In the genomic region with DNA sequence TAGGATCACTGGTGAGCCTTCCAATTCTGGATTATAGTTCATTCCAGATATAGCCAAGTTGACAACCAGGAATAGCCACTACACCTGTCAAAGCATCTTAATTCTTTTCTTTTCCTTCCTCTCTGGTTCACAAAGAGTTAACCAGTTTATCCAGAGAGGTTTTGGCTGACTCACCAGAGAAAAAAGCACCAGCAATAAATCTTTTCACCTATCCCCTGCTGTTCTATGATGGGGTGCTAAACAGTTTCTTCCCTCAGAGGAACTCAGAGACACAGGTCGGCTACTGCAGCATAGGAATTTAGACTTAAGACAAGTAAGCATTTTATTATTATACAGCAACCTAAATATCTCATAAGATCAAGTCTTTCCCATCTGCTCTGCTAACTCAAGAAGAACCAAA, we compare ENCODE assay signal across 27 mouse cellular contexts. TPM values are rescaled to one million over a fixed set of nuclear protein-coding genes. Genes with fewer than 3 reads are reported as not detected.
A peak's percentile ranks its signal among the peaks of the same experiment; 100 is the strongest.
DNase-seq lines count a peak whose midpoint lies in the region; ATAC-seq lines count a peak whose summit lies in the region.
"Had no signal": no experiment of that assay in that cellular context is flagged by ENCODE, and none has a peak within 500 bp of the region (broad histone marks: within the 10 kb centered on the region; RNA-seq: fewer than 3 reads in every experiment).

No protein-coding gene starts in this region.

- no peaks in the 10 kb centered on the region for H3K27me3 ChIP-seq in intestine, embryonic 16.5 days (replicated peaks; ENCODE audit: control insufficient read depth, insufficient read depth, low read length)
- no peaks in the 10 kb centered on the region for H3K27me3 ChIP-seq in intestine, embryonic 15.5 days (replicated peaks)
- H3K27me3 ChIP-seq in neural tube, embryonic 15.5 days (replicated peaks) = no peaks in the 10 kb centered on the region
- H3K27me3 ChIP-seq: CH12.LX; embryonic facial prominence, embryonic 12.5 days; embryonic facial prominence, embryonic 15.5 days; hindbrain, embryonic 12.5 days had no signal

- no peak overlapping the region for H3K4me2 ChIP-seq in intestine, embryonic 16.5 days (ENCODE audit: low read depth, low read length)
- H3K4me2 ChIP-seq in intestine, embryonic 15.5 days (replicated peaks) = no peak overlapping the region
- no peak overlapping the region for H3K4me2 ChIP-seq in neural tube, embryonic 15.5 days
- H3K4me2 ChIP-seq: embryonic facial prominence, embryonic 12.5 days; embryonic facial prominence, embryonic 15.5 days; heart, embryonic 11.5 days; hindbrain, embryonic 12.5 days had no signal

- peak; percentile 22 for DNase-seq in adrenal gland, adult 2 months
- no peak for DNase-seq in adrenal gland, adult 18-20 months (ENCODE audit: low spot score in 2 of 2)
- DNase-seq in R1 (ENCODE audit: low read depth, low spot score) = peak; percentile 52
- peak; percentile 19 for DNase-seq in yolk sac, embryonic 10.5 days (ENCODE audit: low spot score)
- no peak for DNase-seq in layer of hippocampus, adult 11-12 months (ENCODE audit: low spot score)
- DNase-seq: adrenal gland, postnatal 14 days; B cell, adult 2 months; cerebellum, adult 11 months; cerebellum, adult 8-10 months; cerebellum, postnatal 10 days; cerebellum, postnatal 36 days; forebrain, postnatal 0 days; gastrocnemius, adult 2 months; gastrocnemius, postnatal 14 days had no signal

- H3K4me1 ChIP-seq in intestine, embryonic 16.5 days (ENCODE audit: control insufficient read depth, insufficient read depth, low read length) = no peaks in the 10 kb centered on the region
- no peaks in the 10 kb centered on the region for H3K4me1 ChIP-seq in intestine, embryonic 15.5 days (replicated peaks)
- H3K4me1 ChIP-seq in neural tube, embryonic 15.5 days = no peaks in the 10 kb centered on the region
- H3K4me1 ChIP-seq: embryonic facial prominence, embryonic 12.5 days; embryonic facial prominence, embryonic 15.5 days; hindbrain, embryonic 12.5 days had no signal

- H3K27ac ChIP-seq in intestine, embryonic 16.5 days (ENCODE audit: low read length) = no peak overlapping the region
- H3K27ac ChIP-seq in intestine, embryonic 15.5 days = no peak overlapping the region
- no peak overlapping the region for H3K27ac ChIP-seq in neural tube, embryonic 15.5 days (replicated peaks)
- H3K27ac ChIP-seq: embryonic facial prominence, embryonic 12.5 days; embryonic facial prominence, embryonic 15.5 days; gastrocnemius, adult 2 months; hindbrain, embryonic 12.5 days; hindbrain, postnatal 0 days had no signal

- ATAC-seq in intestine, embryonic 16.5 days = 0 out of 2 replicates have a peak, but pooled peaks have one; percentile 42
- no peak for ATAC-seq in intestine, embryonic 15.5 days
- ATAC-seq in neural tube, embryonic 15.5 days (ENCODE audit: low FRiP score) = no peak
- ATAC-seq: activated CD4-positive, CD25-positive, alpha-beta regulatory T cell, adult 4 months; forebrain, embryonic 14.5 days; forebrain, postnatal 0 days; hindbrain, postnatal 0 days; inflammation-experienced regulatory T-cells, adult 6 months had no signal

- no peaks in the 10 kb centered on the region for H3K36me3 ChIP-seq in intestine, embryonic 16.5 days (ENCODE audit: control insufficient read depth, insufficient read depth, low read length)
- no peaks in the 10 kb centered on the region for H3K36me3 ChIP-seq in intestine, embryonic 15.5 days
- H3K36me3 ChIP-seq in neural tube, embryonic 15.5 days = no peaks in the 10 kb centered on the region
- H3K36me3 ChIP-seq: embryonic facial prominence, embryonic 12.5 days; embryonic facial prominence, embryonic 15.5 days; G1E; hindbrain, embryonic 12.5 days had no signal

- H3K9ac ChIP-seq in intestine, embryonic 16.5 days (ENCODE audit: low read depth, low read length) = no peak overlapping the region
- H3K9ac ChIP-seq in intestine, embryonic 15.5 days = no peak overlapping the region
- no peak overlapping the region for H3K9ac ChIP-seq in neural tube, embryonic 15.5 days (replicated peaks)
- H3K9ac ChIP-seq: embryonic facial prominence, embryonic 12.5 days; embryonic facial prominence, embryonic 15.5 days; forebrain, postnatal 0 days; hindbrain, embryonic 12.5 days had no signal

- 2% methylated on average over 1 of the region's 1 CpGs for WGBS in intestine, embryonic 16.5 days
- 3% methylated on average over 1 of the region's 1 CpGs for WGBS in intestine, embryonic 15.5 days
- WGBS in neural tube, embryonic 15.5 days = 2% methylated on average over 1 of the region's 1 CpGs

- no peaks in the 10 kb centered on the region for H3K9me3 ChIP-seq in intestine, embryonic 16.5 days (ENCODE audit: control insufficient read depth, low read length)
- no peaks in the 10 kb centered on the region for H3K9me3 ChIP-seq in intestine, embryonic 15.5 days
- H3K9me3 ChIP-seq in neural tube, embryonic 15.5 days (replicated peaks) = no peaks in the 10 kb centered on the region
- H3K9me3 ChIP-seq: embryonic facial prominence, embryonic 12.5 days; embryonic facial prominence, embryonic 15.5 days; G1E; hindbrain, embryonic 12.5 days had no signal

- no peak overlapping the region for H3K4me3 ChIP-seq in intestine, embryonic 16.5 days (ENCODE audit: low read length)
- no peak overlapping the region for H3K4me3 ChIP-seq in intestine, embryonic 15.5 days (replicated peaks)
- no peak overlapping the region for H3K4me3 ChIP-seq in neural tube, embryonic 15.5 days (replicated peaks)
- H3K4me3 ChIP-seq: embryonic facial prominence, embryonic 12.5 days; embryonic facial prominence, embryonic 15.5 days; gastrocnemius, adult 2 months; hindbrain, embryonic 12.5 days had no signal

RNA-seq across cellular contexts. Expression of a gene that starts 29.9 kb away (rescaled TPM):
- 10 to 100 TPM; 62.3 to 66.4 TPM for total RNA-seq in adrenal gland, adult 2 months (2021)
- polyA plus RNA-seq in adrenal gland, adult 2 months (2012; rRNA removed) = 51.2 and 52.3 TPM in 2 replicates
- 10 to 100 TPM; 77.9 to 95.5 TPM for total RNA-seq in adrenal gland, adult 18-20 months (2021)
- polyA plus RNA-seq in intestine, embryonic 16.5 days (2015; fragmentation: Nextera tagmentation; extraction: Ambion mirVana) = 28.0 and 31.0 TPM in 2 replicates
- polyA plus RNA-seq in intestine, embryonic 15.5 days (2015; fragmentation: Nextera tagmentation; extraction: Ambion mirVana) = 39.4 and 40.0 TPM in 2 replicates
- 120 and 142 TPM in 2 replicates for polyA plus RNA-seq in neural tube, embryonic 15.5 days (2015; fragmentation: Nextera tagmentation; extraction: Ambion mirVana)

RNA-seq across cellular contexts. Expression of a gene that starts 42.5 kb away (rescaled TPM):
- 10 to 100 TPM; 50.2 to 67.1 TPM for total RNA-seq in adrenal gland, adult 2 months (2021)
- polyA plus RNA-seq in adrenal gland, adult 2 months (2012; rRNA removed) = 18.4 and 20.7 TPM in 2 replicates
- 10 to 100 TPM; 58.2 to 60.1 TPM for total RNA-seq in adrenal gland, adult 18-20 months (2021)
- polyA plus RNA-seq in intestine, embryonic 16.5 days (2015; fragmentation: Nextera tagmentation; extraction: Ambion mirVana) = 90.0 and 93.7 TPM in 2 replicates
- 99.4 and 102 TPM in 2 replicates for polyA plus RNA-seq in intestine, embryonic 15.5 days (2015; fragmentation: Nextera tagmentation; extraction: Ambion mirVana)
- polyA plus RNA-seq in neural tube, embryonic 15.5 days (2015; fragmentation: Nextera tagmentation; extraction: Ambion mirVana) = 100 and 103 TPM in 2 replicates

Comparison
In these comparisons a context has a peak if more than half of its experiments do, and no peak if none do; other contexts are left out.
1. DNase-seq: peak in adrenal gland, adult 2 months (single experiment), R1 (single experiment) and yolk sac, embryonic 10.5 days (single experiment); none in adrenal gland, adult 18-20 months (0 of 2) and layer of hippocampus, adult 11-12 months (single experiment).